Mouse (Mus musculus) lung, embryonic 14.5 days (tissue): ENCODE results near the gene Ccdc158. TPM values are rescaled to one million over a fixed set of nuclear protein-coding genes. Genes with fewer than 3 reads are reported as not detected.

Source experiments
- ATAC-seq: fragments of 200-750 bp; cut with Nextera tagmentation; 2 replicates; pipeline ENCODE4 v1.8.0; 2017; ENCODE audit warnings: mild to moderate bottlenecking, moderate TSS enrichment, moderate library complexity; ENCODE audit not compliant: insufficient read depth
- DNase-seq: peaks from one replicate; pipeline ENCODE4 v3.0.0-alpha.2; 2015
- H3K27ac ChIP-seq: fragments of 300-500 bp; sonication (generic); 2 replicates; pipeline ENCODE4 v1.5.1; 2014; ENCODE audit warnings: low read depth, mild to moderate bottlenecking, moderate library complexity
- H3K27me3 ChIP-seq: fragments of 300-500 bp; sonication (generic); 2 replicates; pipeline ENCODE4 v1.6.1; 2014; ENCODE audit warnings: low read length, control low read depth; ENCODE audit not compliant: insufficient read depth
- H3K36me3 ChIP-seq: fragments of 300-500 bp; sonication (generic); 2 replicates; pipeline ENCODE4 v1.6.1; 2014; ENCODE audit warnings: control low read depth; ENCODE audit not compliant: insufficient read depth
- H3K4me1 ChIP-seq: fragments of 300-500 bp; sonication (generic); 2 replicates; pipeline ENCODE4 v1.6.1; 2014; ENCODE audit warnings: antibody characterized with exemption, control low read depth; ENCODE audit not compliant: insufficient read depth
- H3K4me2 ChIP-seq: fragments of 300-500 bp; sonication (generic); 2 replicates; pipeline ENCODE4 v1.6.1; 2014; ENCODE audit warnings: mild to moderate bottlenecking
- H3K4me3 ChIP-seq: fragments of 300-500 bp; sonication (generic); 2 replicates; pipeline ENCODE4 v1.5.1; 2014; ENCODE audit warnings: low read depth, low read length
- H3K9ac ChIP-seq: fragments of 300-500 bp; sonication (generic); 2 replicates; pipeline ENCODE4 v1.6.1; 2014
- H3K9me3 ChIP-seq: fragments of 300-500 bp; sonication (generic); 2 replicates; pipeline ENCODE4 v1.6.1; 2016; ENCODE audit warnings: low read depth, low read length, control low read depth
- CTCF ChIP-seq: IDR thresholded peaks from 2 replicates; pipeline ENCODE4 v1.5.1; 2016; ENCODE audit warnings: antibody characterized with exemption, low read depth
- WGBS: fragments of 180-500 bp; shearing (Covaris S2); extraction: QIAGEN DNeasy Blood & Tissue Kit; methylation state at CpG from one replicate; pipeline ENCODE4 v1.1.7; 2014; 5-methylcytosine and 5-hydroxymethylcytosine counted together
- polyA plus RNA-seq: library from polyadenylated mRNA; unstranded; fragments of >200 nt; fragmentation: Nextera tagmentation; extraction: Ambion mirVana; gene quantifications from 2 replicates; pipeline ENCODE4 v1.2.1, GENCODE M21; 2014

Gene Ccdc158
- polyA plus RNA-seq, 1 experiment from 2014 or later = 2.3 TPM

DNA sequence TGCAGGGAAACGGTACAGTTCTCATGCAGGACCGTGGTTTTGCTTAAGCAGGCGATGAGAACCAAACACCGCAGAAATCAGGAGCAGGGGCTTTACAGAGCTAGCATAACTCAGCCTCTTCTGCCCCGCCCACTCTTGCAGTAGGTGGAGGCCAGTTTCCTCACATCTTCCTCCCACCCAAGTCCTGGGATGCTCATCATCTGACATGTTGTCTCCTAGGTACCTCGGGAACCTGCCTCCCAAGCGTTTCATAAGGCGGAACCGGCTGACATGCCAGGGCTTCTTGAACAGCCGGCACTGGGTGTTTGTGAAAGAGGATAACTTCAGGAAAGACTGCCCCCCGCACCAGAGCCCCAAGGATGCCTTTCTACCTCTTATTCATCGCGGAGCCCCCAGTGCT lies 113.1 kb downstream of the Ccdc158 start:
- no peaks in the 10 kb centered on the region for H3K36me3 ChIP-seq
- 77% methylated on average over 13 of the region's 13 CpGs for WGBS
- no peaks in the 10 kb centered on the region for H3K9me3 ChIP-seq
- no peaks in the 10 kb centered on the region for H3K27me3 ChIP-seq
- no peak overlapping the region for H3K4me3 ChIP-seq
- H3K9ac ChIP-seq = no peak overlapping the region
- no peak overlapping the region for H3K27ac ChIP-seq
- no peaks in the 10 kb centered on the region for H3K4me1 ChIP-seq
- no peak for DNase-seq
- no peak for TF ChIP-seq CTCF
- no peak for ATAC-seq
- no peak overlapping the region for H3K4me2 ChIP-seq

DNA sequence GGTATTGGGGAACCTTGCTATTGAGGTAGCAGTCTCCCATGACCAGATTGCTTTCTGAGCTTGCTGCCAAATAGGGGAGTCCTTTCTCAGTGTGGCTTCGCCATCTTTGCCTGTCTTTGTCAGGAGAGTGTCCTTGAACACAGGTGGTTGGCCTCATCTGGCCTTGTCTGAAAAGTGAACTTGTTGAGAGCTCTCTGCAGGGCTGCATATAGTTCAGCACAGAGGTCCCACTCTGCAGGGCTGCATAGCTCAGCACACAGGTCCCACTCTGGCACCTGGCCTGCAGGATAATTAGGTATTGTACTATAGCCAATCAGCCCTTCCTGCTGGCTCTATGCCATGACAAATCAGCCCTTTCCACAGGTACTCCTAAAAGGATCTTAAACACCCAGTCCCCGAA lies 114.9 kb downstream of the Ccdc158 start:
- Histone ChIP-seq H3K27me3 (no peaks in the 10 kb centered on the region), H3K4me2 (no peak overlapping the region), H3K9me3 (no peaks in the 10 kb centered on the region), H3K9ac (no peak overlapping the region), H3K27ac (no peak overlapping the region), H3K4me1 (no peaks in the 10 kb centered on the region), H3K4me3 (no peak overlapping the region), H3K36me3 (no peaks in the 10 kb centered on the region)
- WGBS = 63% methylated on average over 2 of the region's 2 CpGs
- ATAC-seq (no peak; the same call in 1 of the 2 replicates), DNase-seq (peak; percentile 7)
- no peak for TF ChIP-seq CTCF

Other genes with a start within 250 kb of the Ccdc158 start
- gene Nup54, start 240.1 kb downstream of the Ccdc158 start, polyA plus RNA-seq = 57.8 and 61.9 TPM in 2 replicates
- 9.5 and 10.7 TPM in 2 replicates for gene Scarb2, start 168.4 kb downstream of the Ccdc158 start, polyA plus RNA-seq
- gene Fam47e, start 120.2 kb downstream of the Ccdc158 start, polyA plus RNA-seq = 0.18 TPM in 1 of 2 replicates, not detected in the other
- 116 and 127 TPM in 2 replicates for gene Stbd1, start 72.2 kb downstream of the Ccdc158 start, polyA plus RNA-seq
- 5.6 and 6.9 TPM in 2 replicates for gene Shroom3, start 8.2 kb upstream of the Ccdc158 start, polyA plus RNA-seq